ENCODE assay signal across 8 mouse cellular contexts in genomic region chr5:50059586-50059985, GRCm38 (mm10). TPM values are rescaled to one million over a fixed set of nuclear protein-coding genes. Genes with fewer than 3 reads are reported as not detected.
A peak's percentile ranks its signal among the peaks of the same experiment; 100 is the strongest.
DNase-seq lines count a peak whose midpoint lies in the region; ATAC-seq lines count a peak whose summit lies in the region.

No protein-coding gene starts in this region.

- H3K27ac ChIP-seq in embryonic facial prominence, embryonic 13.5 days = peak overlapping the region; percentile 95
- H3K27ac ChIP-seq in forebrain, embryonic 14.5 days (ENCODE audit: low read depth, low read length) = no peak overlapping the region

- peak overlapping the region; percentile 99 for H3K9ac ChIP-seq in embryonic facial prominence, embryonic 13.5 days
- H3K9ac ChIP-seq in forebrain, embryonic 14.5 days (ENCODE audit: low read length) = peak overlapping the region; percentile 98; the same call in 1 of the 2 replicates

- no peaks in the 10 kb centered on the region for H3K27me3 ChIP-seq in embryonic facial prominence, embryonic 13.5 days
- H3K27me3 ChIP-seq in forebrain, embryonic 14.5 days (replicated peaks; ENCODE audit: control insufficient read depth, insufficient read depth, low read length) = no peaks in the 10 kb centered on the region

- no peaks in the 10 kb centered on the region for H3K9me3 ChIP-seq in embryonic facial prominence, embryonic 13.5 days
- H3K9me3 ChIP-seq in forebrain, embryonic 14.5 days (replicated peaks; ENCODE audit: control insufficient read depth, low read length) = no peaks in the 10 kb centered on the region

- peak overlapping the region; percentile 71 for H3K4me2 ChIP-seq in embryonic facial prominence, embryonic 13.5 days
- peak overlapping the region; percentile 76 for H3K4me2 ChIP-seq in forebrain, embryonic 14.5 days (ENCODE audit: low read length)

- no peak for DNase-seq in forebrain, embryonic 14.5 days (ENCODE audit: low spot score)
- DNase-seq in kidney, postnatal 14 days = peak; percentile 62
- peak; percentile 30 for DNase-seq in lung, postnatal 25 days (ENCODE audit: low spot score)
- DNase-seq in left cerebral cortex, adult 18-20 months (ENCODE audit: low spot score in 2 of 2) = no peak
- DNase-seq in layer of hippocampus, postnatal 10 days (ENCODE audit: low spot score in 2 of 2) = no peak
- no peak for DNase-seq in cerebellum, postnatal 4 days (ENCODE audit: low spot score in 2 of 2)

- peaks cover 31% of the 10 kb centered on the region for H3K4me1 ChIP-seq in embryonic facial prominence, embryonic 13.5 days
- H3K4me1 ChIP-seq in forebrain, embryonic 14.5 days (ENCODE audit: control insufficient read depth, insufficient read depth, low read length) = peaks cover 14% of the 10 kb centered on the region

- H3K36me3 ChIP-seq in embryonic facial prominence, embryonic 13.5 days = no peaks in the 10 kb centered on the region
- no peaks in the 10 kb centered on the region for H3K36me3 ChIP-seq in forebrain, embryonic 14.5 days (ENCODE audit: control insufficient read depth, insufficient read depth, low read length)

- 76% methylated on average over 7 of the region's 7 CpGs for WGBS in embryonic facial prominence, embryonic 13.5 days
- 92% methylated on average over 7 of the region's 7 CpGs for WGBS in forebrain, embryonic 14.5 days

- no peak for ATAC-seq in embryonic facial prominence, embryonic 13.5 days (ENCODE audit: insufficient number of reproducible peaks, insufficient read depth, low FRiP score, low TSS enrichment, low read depth)
- no peak for ATAC-seq in forebrain, embryonic 14.5 days
- ATAC-seq in CD4-positive, CD25-positive, alpha-beta regulatory T cell, adult 4 months = no peak

- H3K4me3 ChIP-seq in embryonic facial prominence, embryonic 13.5 days = peak overlapping the region; percentile 98
- H3K4me3 ChIP-seq in forebrain, embryonic 14.5 days (ENCODE audit: low read depth, low read length) = no peak overlapping the region

RNA-seq across cellular contexts. Expression of gene Adgra3, which starts 0.8 kb away (rescaled TPM):
- 39.7 and 42.0 TPM in 2 replicates for polyA plus RNA-seq in embryonic facial prominence, embryonic 13.5 days (2015; fragmentation: Nextera tagmentation; extraction: Ambion mirVana)
- 17.8 and 20.8 TPM in 2 replicates for polyA plus RNA-seq in forebrain, embryonic 14.5 days (2014; fragmentation: Nextera tagmentation; extraction: Ambion mirVana)
- 10 to 100 TPM; 13.1 to 16.9 TPM for total RNA-seq in left cerebral cortex, adult 18-20 months (2021)
- total RNA-seq in layer of hippocampus, postnatal 10 days (2021) = 10 to 100 TPM; 44.7 to 54.0 TPM
- polyA plus RNA-seq in CD4-positive, CD25-positive, alpha-beta regulatory T cell, adult 4 months (2017; shearing (Covaris generic)) = not detected

Comparison
In these comparisons a context has a peak if more than half of its experiments do, and no peak if none do; other contexts are left out.
1. DNase-seq: peak in kidney, postnatal 14 days (single experiment) and lung, postnatal 25 days (single experiment); none in forebrain, embryonic 14.5 days (single experiment), left cerebral cortex, adult 18-20 months (0 of 2), layer of hippocampus, postnatal 10 days (0 of 2) and cerebellum, postnatal 4 days (0 of 2).
2. RNA of gene Adgra3, which starts 0.8 kb away (polyA plus RNA-seq): 39.7 to 42.0 TPM in embryonic facial prominence, embryonic 13.5 days and 17.8 to 20.8 TPM in forebrain, embryonic 14.5 days; not detected in CD4-positive, CD25-positive, alpha-beta regulatory T cell, adult 4 months; every median in the first group is over 10 times any median in the second.